ENCODE assay signal across 15 mouse cellular contexts in the genomic region with DNA sequence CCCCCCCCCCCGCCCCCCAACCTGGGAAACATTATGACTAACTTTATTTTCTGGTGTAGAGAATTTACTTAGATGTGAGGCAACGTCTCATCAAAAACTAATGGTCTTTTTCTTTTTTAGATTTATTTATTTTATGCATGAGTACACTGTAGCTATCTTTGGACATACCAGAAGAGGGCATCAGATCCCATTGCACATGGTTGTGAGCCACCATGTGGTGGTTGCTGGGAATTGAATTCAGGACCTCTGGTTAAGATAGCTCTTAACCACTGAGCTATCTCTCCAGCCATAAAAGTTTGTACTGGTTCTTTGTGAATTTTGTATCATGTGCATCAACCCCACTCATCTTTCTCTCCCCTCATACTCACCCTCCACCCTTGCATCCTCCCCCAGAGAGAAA.
DNase-seq lines count a peak whose midpoint lies in the region; ATAC-seq and TF ChIP-seq lines count a peak whose summit lies in the region.
"Had no signal": no experiment of that assay in that cellular context is flagged by ENCODE, and none has a peak within 500 bp of the region (broad histone marks: within the 10 kb centered on the region; RNA-seq: fewer than 3 reads in every experiment).

No protein-coding gene starts in this region.

- H3K27ac ChIP-seq in embryonic facial prominence, embryonic 11.5 days (replicated peaks; ENCODE audit: low read depth, low read length): no peak overlapping the region
- no peak overlapping the region for H3K27ac ChIP-seq in embryonic facial prominence, embryonic 10.5 days (replicated peaks)
- no peak overlapping the region for H3K27ac ChIP-seq in layer of hippocampus, adult 2 months
- no peak overlapping the region for H3K27ac ChIP-seq in cortical plate, adult 2 months (ENCODE audit: insufficient read depth, low read length)
- H3K27ac ChIP-seq: forebrain, embryonic 12.5 days; lung, embryonic 15.5 days; midbrain, embryonic 10.5 days had no signal

- DNase-seq in embryonic facial prominence, embryonic 11.5 days (ENCODE audit: low spot score): peak; percentile 8
- no peak for DNase-seq in embryonic facial prominence, embryonic 10.5 days (ENCODE audit: low spot score)
- DNase-seq in layer of hippocampus, adult 2 months (ENCODE audit: low spot score in 2 of 2): no peak
- DNase-seq in layer of hippocampus, postnatal 36 days: no peak
- DNase-seq in ES-CJ7 (ENCODE audit: low read depth, low spot score): peak; percentile 70
- no peak for DNase-seq in right cerebral cortex, postnatal 14 days
- DNase-seq in thymus, postnatal 4 days: no peak
- DNase-seq: gastrocnemius, postnatal 14 days; thymus, adult 18-20 months had no signal

- no peak for TF ChIP-seq POLR2A in cortical plate, adult 2 months (IDR thresholded peaks at IDR 0.05; ENCODE audit: extremely low read depth, insufficient read depth, low read length)

- H3K4me1 ChIP-seq in embryonic facial prominence, embryonic 11.5 days (ENCODE audit: control insufficient read depth, insufficient read depth, low read length): no peaks in the 10 kb centered on the region
- no peaks in the 10 kb centered on the region for H3K4me1 ChIP-seq in embryonic facial prominence, embryonic 10.5 days
- no peaks in the 10 kb centered on the region for H3K4me1 ChIP-seq in cortical plate, adult 2 months (ENCODE audit: control insufficient read depth, insufficient read depth, low read length)
- H3K4me1 ChIP-seq: forebrain, embryonic 12.5 days; heart, embryonic 12.5 days; lung, embryonic 15.5 days; midbrain, embryonic 10.5 days had no signal

- WGBS in embryonic facial prominence, embryonic 11.5 days: 79% methylated on average over 2 of the region's 2 CpGs
- 55% methylated on average over 2 of the region's 2 CpGs for WGBS in embryonic facial prominence, embryonic 10.5 days

- H3K36me3 ChIP-seq in embryonic facial prominence, embryonic 11.5 days (replicated peaks; ENCODE audit: control insufficient read depth, insufficient read depth, low read depth, low read length): no peaks in the 10 kb centered on the region
- no peaks in the 10 kb centered on the region for H3K36me3 ChIP-seq in embryonic facial prominence, embryonic 10.5 days (replicated peaks)
- H3K36me3 ChIP-seq: forebrain, embryonic 12.5 days; heart, embryonic 12.5 days; lung, embryonic 15.5 days; midbrain, embryonic 10.5 days had no signal

- H3K4me2 ChIP-seq in embryonic facial prominence, embryonic 11.5 days (ENCODE audit: low read depth, low read length): no peak overlapping the region
- H3K4me2 ChIP-seq: forebrain, embryonic 12.5 days; heart, embryonic 12.5 days; lung, embryonic 15.5 days had no signal

- no peak overlapping the region for H3K4me3 ChIP-seq in embryonic facial prominence, embryonic 11.5 days (ENCODE audit: low read depth, low read length)
- H3K4me3 ChIP-seq in embryonic facial prominence, embryonic 10.5 days: no peak overlapping the region
- H3K4me3 ChIP-seq in layer of hippocampus, adult 2 months: no peak overlapping the region
- no peak overlapping the region for H3K4me3 ChIP-seq in cortical plate, adult 2 months (ENCODE audit: insufficient read depth, low read length)
- H3K4me3 ChIP-seq: forebrain, embryonic 12.5 days; heart, embryonic 12.5 days; lung, embryonic 15.5 days; midbrain, embryonic 10.5 days had no signal

- ATAC-seq in embryonic facial prominence, embryonic 11.5 days (replicated peaks; ENCODE audit: insufficient number of reproducible peaks, low FRiP score, low TSS enrichment, low read depth): no peak
- ATAC-seq: activated CD4-positive, CD25-positive, alpha-beta regulatory T cell, adult 4 months had no signal

- H3K9ac ChIP-seq in embryonic facial prominence, embryonic 11.5 days (replicated peaks; ENCODE audit: low read length): no peak overlapping the region
- H3K9ac ChIP-seq: forebrain, embryonic 12.5 days; heart, embryonic 12.5 days; lung, embryonic 15.5 days had no signal

- no peaks in the 10 kb centered on the region for H3K9me3 ChIP-seq in embryonic facial prominence, embryonic 11.5 days (replicated peaks; ENCODE audit: control insufficient read depth, low read length)
- no peaks in the 10 kb centered on the region for H3K9me3 ChIP-seq in embryonic facial prominence, embryonic 10.5 days
- H3K9me3 ChIP-seq: forebrain, embryonic 12.5 days; heart, embryonic 12.5 days; lung, embryonic 15.5 days; midbrain, embryonic 10.5 days had no signal

- no peaks in the 10 kb centered on the region for H3K27me3 ChIP-seq in embryonic facial prominence, embryonic 11.5 days (ENCODE audit: control insufficient read depth, insufficient read depth, low read length)
- H3K27me3 ChIP-seq in embryonic facial prominence, embryonic 10.5 days (replicated peaks; ENCODE audit: low read depth, poor library complexity, severe bottlenecking): no peaks in the 10 kb centered on the region
- H3K27me3 ChIP-seq: forebrain, embryonic 12.5 days; heart, embryonic 12.5 days; lung, embryonic 15.5 days had no signal

- peak; percentile 50 for TF ChIP-seq CTCF in layer of hippocampus, adult 2 months (conservative IDR thresholded peaks at IDR 0.05)
- TF ChIP-seq CTCF in cortical plate, adult 2 months (IDR thresholded peaks at IDR 0.05; ENCODE audit: extremely low read depth, insufficient read depth, low read length): peak; percentile 10; the same call in 1 of the 2 replicates

Comparison
In these comparisons a context has a peak if more than half of its experiments do, and no peak if none do; other contexts are left out.
1. DNase-seq: peak in embryonic facial prominence, embryonic 11.5 days (single experiment) and ES-CJ7 (single experiment); none in embryonic facial prominence, embryonic 10.5 days (single experiment), layer of hippocampus, adult 2 months (0 of 2), layer of hippocampus, postnatal 36 days (0 of 2), right cerebral cortex, postnatal 14 days (single experiment) and thymus, postnatal 4 days (single experiment).